Mouse (Mus musculus) neural tube, embryonic 11.5 days (tissue): Measurements from ENCODE around the gene Nxnl1. TPM values are rescaled to one million over a fixed set of nuclear protein-coding genes. Genes with fewer than 3 reads are reported as not detected.

ENCODE experiments used
- ATAC-seq: fragments of 200-750 bp; cut with Nextera tagmentation; 2 replicates; pipeline ENCODE4 v1.8.0; 2017; ENCODE audit warnings: moderate number of reproducible peaks, mild to moderate bottlenecking, moderate TSS enrichment, moderate library complexity; ENCODE audit not compliant: insufficient read depth, low FRiP score, low TSS enrichment
- DNase-seq: peaks from one replicate; pipeline ENCODE4 v3.0.0-alpha.2; 2015; ENCODE audit warnings: low spot score
- H3K27ac ChIP-seq: fragments of 300-500 bp; sonication (generic); 2 replicates; pipeline ENCODE4 v1.5.1; 2014; ENCODE audit warnings: low read depth, mild to moderate bottlenecking, low read length
- H3K27me3 ChIP-seq: fragments of 300-500 bp; sonication (generic); 2 replicates; pipeline ENCODE4 v1.6.1; 2014; ENCODE audit warnings: mild to moderate bottlenecking, low read length, mixed read lengths; ENCODE audit not compliant: control insufficient read depth, insufficient read depth
- H3K36me3 ChIP-seq: fragments of 300-500 bp; sonication (generic); 2 replicates; pipeline ENCODE4 v1.6.1; 2014; ENCODE audit warnings: mild to moderate bottlenecking, low read length, moderate library complexity, mixed read lengths; ENCODE audit not compliant: control insufficient read depth, insufficient read depth
- H3K4me1 ChIP-seq: fragments of 300-500 bp; sonication (generic); 2 replicates; pipeline ENCODE4 v1.6.1; 2014; ENCODE audit warnings: low read length, mixed read lengths; ENCODE audit not compliant: control insufficient read depth, insufficient read depth
- H3K4me2 ChIP-seq: fragments of 300-500 bp; sonication (generic); 2 replicates; pipeline ENCODE4 v1.6.1; 2014; ENCODE audit warnings: low read depth, mild to moderate bottlenecking, moderate library complexity
- H3K4me3 ChIP-seq: fragments of 300-500 bp; sonication (generic); 2 replicates; pipeline ENCODE4 v1.5.1; 2014; ENCODE audit warnings: low read depth, low read length
- H3K9ac ChIP-seq: fragments of 300-500 bp; sonication (generic); 2 replicates; pipeline ENCODE4 v1.6.1; 2014; ENCODE audit warnings: mild to moderate bottlenecking, low read length
- H3K9me3 ChIP-seq: fragments of 300-500 bp; sonication (generic); 2 replicates; pipeline ENCODE4 v1.6.1; 2016; ENCODE audit warnings: low read length; ENCODE audit not compliant: control insufficient read depth
- WGBS: fragments of 180-500 bp; shearing (Covaris S2); extraction: QIAGEN DNeasy Blood & Tissue Kit; methylation state at CpG from one replicate; pipeline ENCODE4 v1.1.7; 2014; 5-methylcytosine and 5-hydroxymethylcytosine counted together
- polyA plus RNA-seq: library from polyadenylated mRNA; unstranded; fragments of >200 nt; fragmentation: Nextera tagmentation; extraction: Ambion mirVana; gene quantifications from 2 replicates; pipeline ENCODE4 v1.2.1, GENCODE M21; 2014

Nxnl1 gene
- polyA plus RNA-seq, 1 experiment from 2014 or later, result not detected

- no peak overlapping the region for H3K4me3 ChIP-seq
- no peak for DNase-seq
- no peaks in the 10 kb centered on the region for H3K9me3 ChIP-seq
- no peak overlapping the region for H3K4me2 ChIP-seq
- no peak overlapping the region for H3K9ac ChIP-seq
- H3K4me1 ChIP-seq, result peaks cover 4% of the 10 kb centered on the region; the same call in 1 of the 2 replicates
- H3K27me3 ChIP-seq, result peaks cover 22% of the 10 kb centered on the region
- no peak overlapping the region for H3K27ac ChIP-seq
- ATAC-seq, result no peak
- no peaks in the 10 kb centered on the region for H3K36me3 ChIP-seq
Measured at GRCm38 (mm10) chr8:71598375-71598774, 32.0 kb upstream of the Nxnl1 start.

GRCm38 (mm10) chr8:71597451-71597850 is 31.1 kb upstream of the Nxnl1 start, which contains the start of gene Fam129c:
Gene Fam129c, plus strand, starts transcription at chr8:71597648.
- H3K27me3 ChIP-seq, result peaks cover 12% of the 10 kb centered on the region
- no peak within 1 kb of the TSS for H3K4me3 ChIP-seq
- WGBS, result 92% methylated on average over 3 of the region's 3 CpGs
- no peak for DNase-seq
- H3K9ac ChIP-seq, result no peak within 1 kb of the TSS
- H3K4me1 ChIP-seq, result peaks cover 11% of the 10 kb centered on the region
- no peak for ATAC-seq
- H3K9me3 ChIP-seq, result no peaks in the 10 kb centered on the region
- no peak within 1 kb of the TSS for H3K4me2 ChIP-seq
- no peaks in the 10 kb centered on the region for H3K36me3 ChIP-seq
- no peak within 1 kb of the TSS for H3K27ac ChIP-seq

GRCm38 (mm10) chr8:71596798-71597197 is 30.4 kb upstream of the Nxnl1 start:
- H3K36me3 ChIP-seq, result no peaks in the 10 kb centered on the region
- H3K27me3 ChIP-seq, result peaks cover 6% of the 10 kb centered on the region
- whole genome bisulfite sequencing, result 90% methylated on average over 4 of the region's 4 CpGs
- ATAC-seq, result no peak
- peaks cover 7% of the 10 kb centered on the region for H3K4me1 ChIP-seq
- H3K9ac ChIP-seq, result no peak overlapping the region
- no peaks in the 10 kb centered on the region for H3K9me3 ChIP-seq
- no peak overlapping the region for H3K4me3 ChIP-seq
- no peak for DNase-seq
- H3K27ac ChIP-seq, result no peak overlapping the region
- no peak overlapping the region for H3K4me2 ChIP-seq

- no peak overlapping the region for H3K9ac ChIP-seq
- H3K27ac ChIP-seq, result no peak overlapping the region
Measured at GRCm38 (mm10) chr8:71596384-71596783, 30.0 kb upstream of the Nxnl1 start.

GRCm38 (mm10) chr8:71595862-71596261 is 29.5 kb upstream of the Nxnl1 start:
- 10% methylated on average over 27 of the region's 27 CpGs for WGBS

More at GRCm38 (mm10) chr8:71596384-71596783, 30.0 kb upstream of the Nxnl1 start:
- Histone ChIP-seq H3K9me3 (no peaks in the 10 kb centered on the region), H3K27me3 (peaks cover 2% of the 10 kb centered on the region), H3K4me1 (peaks cover 7% of the 10 kb centered on the region), H3K36me3 (no peaks in the 10 kb centered on the region), H3K4me2 (no peak overlapping the region), H3K4me3 (no peak overlapping the region)
- WGBS, result 61% methylated on average over 6 of the region's 6 CpGs
- ATAC-seq (no peak), DNase-seq (no peak)

GRCm38 (mm10) chr8:71594324-71594722 is 27.9 kb upstream of the Nxnl1 start:
- no peak overlapping the region for H3K4me2 ChIP-seq
- H3K4me3 ChIP-seq, result no peak overlapping the region
- no peaks in the 10 kb centered on the region for H3K27me3 ChIP-seq
- no peaks in the 10 kb centered on the region for H3K36me3 ChIP-seq
- DNase-seq (no peak), ATAC-seq (no peak)
- H3K4me1 ChIP-seq, result peaks cover 9% of the 10 kb centered on the region
- H3K9me3 ChIP-seq, result no peaks in the 10 kb centered on the region
- H3K9ac ChIP-seq, result no peak overlapping the region
- WGBS, result 92% methylated on average over 4 of the region's 4 CpGs
- no peak overlapping the region for H3K27ac ChIP-seq

More at GRCm38 (mm10) chr8:71595862-71596261, 29.5 kb upstream of the Nxnl1 start:
- Histone ChIP-seq H3K27me3 (no peaks in the 10 kb centered on the region), H3K9ac (no peak overlapping the region), H3K4me3 (no peak overlapping the region), H3K4me1 (peaks cover 9% of the 10 kb centered on the region), H3K36me3 (no peaks in the 10 kb centered on the region), H3K27ac (no peak overlapping the region), H3K4me2 (no peak overlapping the region), H3K9me3 (no peaks in the 10 kb centered on the region)
- ATAC-seq (peak; percentile 18; the same call in 1 of the 2 replicates), DNase-seq (peak; percentile 88)

GRCm38 (mm10) chr8:71593556-71594323 is 27.3 kb upstream of the Nxnl1 start:
- Histone ChIP-seq H3K9me3 (no peaks in the 10 kb centered on the region), H3K36me3 (no peaks in the 10 kb centered on the region), H3K27me3 (no peaks in the 10 kb centered on the region), H3K4me3 (no peak overlapping the region; the same call in 1 of the 2 replicates), H3K27ac (no peak overlapping the region), H3K4me1 (peaks cover 9% of the 10 kb centered on the region), H3K4me2 (0 out of 2 replicates have a peak overlapping the region, but pooled peaks have one; percentile 2), H3K9ac (no peak overlapping the region)
- ATAC-seq (no peak), DNase-seq (no peak)
- WGBS, result 91% methylated on average over 8 of the region's 8 CpGs

GRCm38 (mm10) chr8:71592374-71593170 is 26.2 kb upstream of the Nxnl1 start:
- Histone ChIP-seq H3K4me3 (peak overlapping the region; percentile 72), H3K27me3 (no peaks in the 10 kb centered on the region), H3K4me2 (peak overlapping the region; percentile 87), H3K27ac (peak overlapping the region; percentile 96), H3K36me3 (no peaks in the 10 kb centered on the region), H3K4me1 (peaks cover 9% of the 10 kb centered on the region), H3K9ac (peak overlapping the region; percentile 93), H3K9me3 (no peaks in the 10 kb centered on the region)
- no peak for DNase-seq
- 5% methylated on average over 50 of the region's 60 CpGs for WGBS
- ATAC-seq, result peak; percentile 60
